Mouse (Mus musculus) mouse trophoblast stem cell (cell line): ENCODE results near the gene Fgfr1op2.
"Not testable (repeated sequence)": the region's sequence is repeated elsewhere in the genome, so short reads cannot be mapped to it uniquely, and the experiment has no call there.

Experiments used
- in situ Hi-C, 2 experiments: fragments of 300-500 bp; cut with MseI, MboI; formaldehyde crosslinking; loops; 2 replicates in 1 of 2; 3 replicates in 1 of 2; pipeline ENCODE4 v1.15.1; 2025

Fgfr1op2 gene

GRCm38 (mm10) chr6:146576903-146577302 lies at the start of gene Fgfr1op2:
Gene Fgfr1op2, plus strand, starts transcription at chr6:146577203.
- in situ Hi-C loops = no loop called here

- in situ Hi-C loops = no loop called here
Observed at GRCm38 (mm10) chr6:146527537-146527936, 49.5 kb upstream of the Fgfr1op2 start.

GRCm38 (mm10) chr6:146530363-146530762 lies 46.6 kb upstream of the Fgfr1op2 start:
- in situ Hi-C loops = no loop called here

- in situ Hi-C loops = no loop called here
Observed at GRCm38 (mm10) chr6:146530769-146531168, 46.2 kb upstream of the Fgfr1op2 start.

GRCm38 (mm10) chr6:146533146-146533545 lies 43.9 kb upstream of the Fgfr1op2 start:
- in situ Hi-C loops = no loop called here

- in situ Hi-C loops = no loop called here
Observed at GRCm38 (mm10) chr6:146535501-146535900, 41.5 kb upstream of the Fgfr1op2 start.

GRCm38 (mm10) chr6:146537111-146537510 lies 39.9 kb upstream of the Fgfr1op2 start:
- in situ Hi-C loops = no loop called here

GRCm38 (mm10) chr6:146538071-146538470 lies 38.9 kb upstream of the Fgfr1op2 start:
- in situ Hi-C loops = no loop called here

GRCm38 (mm10) chr6:146538661-146539060 lies 38.3 kb upstream of the Fgfr1op2 start:
- in situ Hi-C loops = no loop called here

GRCm38 (mm10) chr6:146540386-146540785 lies 36.6 kb upstream of the Fgfr1op2 start:
- in situ Hi-C loops = no loop called here

GRCm38 (mm10) chr6:146544622-146545021 lies 32.4 kb upstream of the Fgfr1op2 start:
- in situ Hi-C loops = no loop called here

GRCm38 (mm10) chr6:146545289-146545865 lies 31.6 kb upstream of the Fgfr1op2 start:
- in situ Hi-C loops = no loop called here

GRCm38 (mm10) chr6:146550421-146550820 lies 26.6 kb upstream of the Fgfr1op2 start:
- in situ Hi-C loops = no loop called here

GRCm38 (mm10) chr6:146551326-146551725 lies 25.7 kb upstream of the Fgfr1op2 start:
- in situ Hi-C loops = no loop called here

- in situ Hi-C loops = not testable (repeated sequence)
Observed at GRCm38 (mm10) chr6:146562461-146562860, 14.5 kb upstream of the Fgfr1op2 start.

- in situ Hi-C loops = no loop called here
Observed at GRCm38 (mm10) chr6:146572073-146572472, 4.9 kb upstream of the Fgfr1op2 start.

GRCm38 (mm10) chr6:146577310-146578109 lies 507 bp downstream of the Fgfr1op2 start, which contains the start of gene Ints13:
Gene Ints13, minus strand, starts transcription at chr6:146577835.
- in situ Hi-C loops = no loop called here

GRCm38 (mm10) chr6:146578111-146578531 lies 1.1 kb downstream of the Fgfr1op2 start:
- in situ Hi-C loops = no loop called here

- in situ Hi-C loops = no loop called here
Observed at GRCm38 (mm10) chr6:146578586-146578985, 1.6 kb downstream of the Fgfr1op2 start.

- in situ Hi-C loops = no loop called here
Observed at GRCm38 (mm10) chr6:146580381-146580926, 3.5 kb downstream of the Fgfr1op2 start.

- in situ Hi-C loops = no loop called here
Observed at GRCm38 (mm10) chr6:146583366-146584046, 6.5 kb downstream of the Fgfr1op2 start.

GRCm38 (mm10) chr6:146585134-146585533 lies 8.1 kb downstream of the Fgfr1op2 start:
- in situ Hi-C loops = no loop called here
